Mouse (Mus musculus) limb, embryonic 14.5 days (tissue): ENCODE measurements at regions not wholly inside any gene's neighbourhood (a gene's known extent, or its start where the extent isn't known, plus 50 kb on each side); places are given as distances from the start of the nearest gene placed in this dataset.

Source experiments
- ATAC-seq: fragments of 200-750 bp; cut with Nextera tagmentation; 2 replicates; pipeline ENCODE4 v1.8.0; 2017; ENCODE audit warnings: low read depth, moderate number of reproducible peaks, moderate TSS enrichment; ENCODE audit not compliant: low FRiP score
- DNase-seq: peaks from one replicate; pipeline ENCODE4 v3.0.0-alpha.2; 2015; ENCODE audit warnings: low spot score
- H3K27ac ChIP-seq: fragments of 300-500 bp; sonication (generic); replicated peaks from 2 replicates; pipeline ENCODE4 v1.5.1; 2014; ENCODE audit warnings: low read depth, mild to moderate bottlenecking, low read length, moderate library complexity, mixed read lengths
- H3K27me3 ChIP-seq: fragments of 300-500 bp; sonication (generic); 2 replicates; pipeline ENCODE4 v1.6.1; 2014; ENCODE audit warnings: low read length, mixed read lengths; ENCODE audit not compliant: control insufficient read depth, insufficient read depth
- H3K36me3 ChIP-seq: fragments of 300-500 bp; sonication (generic); 2 replicates; pipeline ENCODE4 v1.6.1; 2014; ENCODE audit warnings: mild to moderate bottlenecking, low read length, moderate library complexity, mixed read lengths; ENCODE audit not compliant: control insufficient read depth, insufficient read depth
- H3K4me1 ChIP-seq: fragments of 300-500 bp; sonication (generic); 2 replicates; pipeline ENCODE4 v1.6.1; 2014; ENCODE audit warnings: antibody characterized with exemption, low read length, mixed read lengths; ENCODE audit not compliant: control insufficient read depth, insufficient read depth
- H3K4me2 ChIP-seq: fragments of 300-500 bp; sonication (generic); replicated peaks from 2 replicates; pipeline ENCODE4 v1.6.1; 2014; ENCODE audit warnings: low read depth, mild to moderate bottlenecking, low read length, moderate library complexity; ENCODE audit not compliant: severe bottlenecking
- H3K4me3 ChIP-seq: fragments of 300-500 bp; sonication (generic); replicated peaks from 2 replicates; pipeline ENCODE4 v1.5.1; 2014; ENCODE audit warnings: low read length
- H3K9ac ChIP-seq: fragments of 300-500 bp; sonication (generic); 2 replicates; pipeline ENCODE4 v1.6.1; 2014; ENCODE audit warnings: mild to moderate bottlenecking, low read depth, low read length, moderate library complexity; ENCODE audit not compliant: severe bottlenecking
- H3K9me3 ChIP-seq: fragments of 300-500 bp; sonication (generic); 2 replicates; pipeline ENCODE4 v1.6.1; 2016; ENCODE audit warnings: low read length; ENCODE audit not compliant: control insufficient read depth
- POLR2A ChIP-seq: fragments of 200-500 bp; IDR thresholded peaks from 2 replicates; pipeline ENCODE4 v1.8.0; 2012; ENCODE audit warnings: inconsistent platforms, mild to moderate bottlenecking, moderate library complexity, borderline replicate concordance; ENCODE audit not compliant: insufficient read depth, insufficient read length; ENCODE audit errors: extremely low read depth
- WGBS: fragments of 180-500 bp; shearing (Covaris S2); extraction: QIAGEN DNeasy Blood & Tissue Kit; methylation state at CpG from one replicate; pipeline ENCODE4 v1.1.7; 2014; 5-methylcytosine and 5-hydroxymethylcytosine counted together

GRCm38 (mm10) chr14:76850641-76851040 is 185.9 kb upstream of the Ccdc122 start:
- TF ChIP-seq POLR2A, result no peak
- no peak overlapping the region for H3K27ac ChIP-seq
- H3K9me3 ChIP-seq, result no peaks in the 10 kb centered on the region
- no peaks in the 10 kb centered on the region for H3K27me3 ChIP-seq
- DNase-seq, result no peak
- no peaks in the 10 kb centered on the region for H3K36me3 ChIP-seq
- no peak overlapping the region for H3K4me2 ChIP-seq
- 86% methylated on average over 4 of the region's 4 CpGs for WGBS
- H3K9ac ChIP-seq, result no peak overlapping the region
- H3K4me3 ChIP-seq, result no peak overlapping the region
- H3K4me1 ChIP-seq, result no peaks in the 10 kb centered on the region
- no peak for ATAC-seq

- no peaks in the 10 kb centered on the region for H3K36me3 ChIP-seq
- H3K4me3 ChIP-seq, result no peak overlapping the region
- DNase-seq (no peak), ATAC-seq (no peak)
- no peaks in the 10 kb centered on the region for H3K4me1 ChIP-seq
- H3K4me2 ChIP-seq, result no peak overlapping the region
- H3K27me3 ChIP-seq, result no peaks in the 10 kb centered on the region
- no peak overlapping the region for H3K9ac ChIP-seq
- TF ChIP-seq POLR2A, result no peak
- 51% methylated on average over 13 of the region's 13 CpGs for WGBS
- no peak overlapping the region for H3K27ac ChIP-seq
- no peaks in the 10 kb centered on the region for H3K9me3 ChIP-seq
Observed at GRCm38 (mm10) chr14:76850051-76850450, 186.5 kb upstream of the Ccdc122 start.

DNA sequence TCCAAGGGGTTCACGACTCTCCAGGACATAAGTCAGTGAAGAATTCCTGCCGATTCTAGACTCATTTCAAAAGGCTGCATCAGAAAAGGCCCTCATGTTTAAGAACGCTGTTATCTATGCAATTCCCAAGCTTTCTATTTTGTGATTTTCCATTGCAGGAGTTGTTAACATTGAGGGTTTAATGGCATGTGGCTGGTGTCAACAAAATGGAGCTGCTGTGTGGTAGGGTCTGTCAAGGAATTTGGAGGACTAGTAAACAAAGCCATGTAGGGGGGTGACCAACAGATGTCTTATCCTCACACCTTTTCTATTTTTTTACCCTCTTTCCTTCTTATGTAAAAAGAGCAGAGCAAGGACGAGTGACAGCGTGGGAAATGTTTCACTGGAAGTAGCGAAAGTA is 186.9 kb upstream of the Ccdc122 start:
- ATAC-seq, result no peak
- no peaks in the 10 kb centered on the region for H3K4me1 ChIP-seq
- H3K9me3 ChIP-seq, result no peaks in the 10 kb centered on the region
- H3K27me3 ChIP-seq, result no peaks in the 10 kb centered on the region
- H3K9ac ChIP-seq, result no peak overlapping the region
- no peak for DNase-seq
- no peak overlapping the region for H3K4me3 ChIP-seq
- no peak overlapping the region for H3K4me2 ChIP-seq
- H3K27ac ChIP-seq, result no peak overlapping the region
- WGBS, result 71% methylated on average over 6 of the region's 6 CpGs
- no peaks in the 10 kb centered on the region for H3K36me3 ChIP-seq
- no peak for TF ChIP-seq POLR2A

GRCm38 (mm10) chr14:76849071-76849470 is 187.5 kb upstream of the Ccdc122 start:
- Histone ChIP-seq H3K4me2 (no peak overlapping the region), H3K36me3 (no peaks in the 10 kb centered on the region), H3K27ac (no peak overlapping the region), H3K9me3 (no peaks in the 10 kb centered on the region), H3K27me3 (no peaks in the 10 kb centered on the region), H3K4me3 (no peak overlapping the region), H3K9ac (no peak overlapping the region), H3K4me1 (no peaks in the 10 kb centered on the region)
- ATAC-seq (no peak), DNase-seq (no peak)
- 68% methylated on average over 3 of the region's 3 CpGs for WGBS
- no peak for TF ChIP-seq POLR2A

DNA sequence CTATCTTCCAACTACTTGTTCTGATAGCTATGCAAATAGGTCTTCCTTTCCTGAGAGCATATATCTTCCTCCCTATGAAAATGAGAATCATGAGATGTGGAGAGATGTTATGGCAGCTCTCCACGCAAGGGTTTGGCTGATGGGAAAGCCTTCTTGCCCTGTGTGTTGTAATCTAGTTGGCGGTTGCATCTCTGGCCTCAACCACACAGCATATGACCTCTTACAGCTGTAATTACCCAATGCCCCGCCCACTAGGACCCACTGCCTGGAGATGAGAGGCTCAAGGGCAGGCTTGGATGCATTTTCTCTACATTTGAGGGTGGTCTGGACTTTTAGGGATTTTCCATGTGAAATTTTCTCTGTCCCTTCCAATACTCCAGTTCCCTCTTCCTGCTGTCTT is 190.9 kb upstream of the Ccdc122 start:
- no peak for DNase-seq
- 74% methylated on average over 3 of the region's 3 CpGs for WGBS
- no peak overlapping the region for H3K9ac ChIP-seq

GRCm38 (mm10) chr14:76844717-76845116 is 191.9 kb upstream of the Ccdc122 start:
- H3K9ac ChIP-seq, result no peak overlapping the region
- no peak for ATAC-seq
- no peak overlapping the region for H3K4me2 ChIP-seq
- no peaks in the 10 kb centered on the region for H3K4me1 ChIP-seq
- no peaks in the 10 kb centered on the region for H3K9me3 ChIP-seq
- no peak for TF ChIP-seq POLR2A
- WGBS, result 86% methylated on average over 1 of the region's 1 CpGs
- DNase-seq, result no peak
- H3K36me3 ChIP-seq, result no peaks in the 10 kb centered on the region
- no peak overlapping the region for H3K27ac ChIP-seq
- H3K27me3 ChIP-seq, result no peaks in the 10 kb centered on the region
- no peak overlapping the region for H3K4me3 ChIP-seq

More for the DNA sequence above, 190.9 kb upstream of the Ccdc122 start:
- ATAC-seq, result no peak
- Histone ChIP-seq H3K4me2 (no peak overlapping the region), H3K4me1 (no peaks in the 10 kb centered on the region), H3K4me3 (no peak overlapping the region), H3K9me3 (no peaks in the 10 kb centered on the region), H3K27me3 (no peaks in the 10 kb centered on the region), H3K27ac (no peak overlapping the region), H3K36me3 (no peaks in the 10 kb centered on the region)
- no peak for TF ChIP-seq POLR2A
